Mouse (Mus musculus) ES-E14 (cell line): ENCODE results near the gene Lpp.

ENCODE experiments used
- HCFC1 ChIP-seq: IDR thresholded peaks from 2 replicates; pipeline ENCODE4 v1.6.1; 2012; ENCODE audit warnings: low read length, inconsistent platforms, borderline replicate concordance; ENCODE audit not compliant: insufficient read depth
- ZC3H11A ChIP-seq: IDR thresholded peaks from 2 replicates; pipeline ENCODE4 v1.6.1; 2012; ENCODE audit warnings: low read depth, mild to moderate bottlenecking, inconsistent platforms, low read length, borderline replicate concordance

- TF ChIP-seq ZC3H11A = no peak
- TF ChIP-seq HCFC1 = no peak
Observed at GRCm38 (mm10) chr16:24913021-24913420, 519.7 kb downstream of the Lpp start.
